Mouse (Mus musculus): ENCODE data around the gene Kbtbd13. TPM values are rescaled to one million over a fixed set of nuclear protein-coding genes. Genes with fewer than 3 reads are reported as not detected.

Kbtbd13 gene
- total and polyA plus RNA-seq, 3 experiments, result not detected

DNA sequence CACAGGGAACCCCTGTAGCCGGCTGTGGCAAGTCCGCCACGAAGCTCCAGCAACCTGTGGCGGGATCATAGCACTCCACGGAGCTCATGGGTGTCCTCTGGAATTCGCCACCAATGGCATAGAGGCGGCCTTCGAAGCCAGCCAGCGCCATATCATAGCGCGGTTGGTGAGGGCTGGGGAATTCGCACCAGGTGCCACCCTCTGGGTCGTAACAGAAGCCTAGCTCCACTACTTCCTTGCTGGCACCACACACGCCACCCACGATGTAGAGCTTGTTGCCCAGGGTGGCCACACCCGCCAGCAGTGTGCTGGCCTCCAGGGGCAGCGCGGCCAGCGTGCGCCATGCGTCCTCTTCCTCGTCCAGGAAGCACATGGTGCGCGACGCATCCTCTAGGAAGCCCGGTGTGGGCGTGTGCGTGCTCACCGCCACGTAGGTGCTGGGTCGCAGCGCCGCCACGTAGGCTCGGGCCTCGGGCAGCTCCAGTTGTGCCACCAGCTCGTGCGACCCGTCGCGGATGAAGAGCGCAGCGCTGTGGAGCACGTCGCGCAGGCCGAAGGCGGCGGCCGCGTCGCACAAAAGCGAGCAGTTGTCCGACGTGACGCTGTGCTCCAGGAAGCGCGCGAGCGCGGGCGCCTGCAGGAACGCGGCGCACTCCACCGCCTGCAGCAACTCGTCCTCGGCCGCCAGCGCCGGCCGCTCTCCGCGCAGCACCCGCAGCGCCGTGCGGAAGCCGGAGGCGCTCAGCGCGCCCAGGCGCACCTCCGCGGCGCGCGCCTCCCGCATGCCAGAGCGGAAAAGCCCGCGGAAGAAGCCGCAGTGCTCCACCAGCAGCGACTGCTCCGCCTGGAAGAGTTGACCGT lies 470 bp downstream of the Kbtbd13 start:
- H3K79me2 ChIP-seq (ENCODE audit: control insufficient read depth, insufficient read depth, low read length, poor library complexity), result no peaks in the 10 kb centered on the region
- no peaks in the 10 kb centered on the region for H3K9me3 ChIP-seq (replicated peaks; ENCODE audit: insufficient read depth, low read length)
- H3K27me3 ChIP-seq (ENCODE audit: control insufficient read depth in 1 of 2, insufficient read depth in 2 of 2, low read length in 2 of 2), result no peaks in the 10 kb centered on the region
- TF ChIP-seq KAT2A (conservative IDR thresholded peaks at IDR 0.05; ENCODE audit: low read depth, low read length), result no peak
- no peak for TF ChIP-seq MAFK (IDR thresholded peaks at IDR 0.05; ENCODE audit: borderline replicate concordance, low read depth, low read length)
- TF ChIP-seq MAX (IDR thresholded peaks at IDR 0.05; ENCODE audit: low read length), result no peak
- TF ChIP-seq POLR2AphosphoS2 (IDR thresholded peaks at IDR 0.05; ENCODE audit: low read length), result no peak
- TF ChIP-seq SMC3 (IDR thresholded peaks at IDR 0.05; ENCODE audit: low read depth, low read length), result no peak
- TF ChIP-seq TBP (IDR thresholded peaks at IDR 0.05; ENCODE audit: low read depth, low read length), result no peak
- TF ChIP-seq JUND (IDR thresholded peaks at IDR 0.05; ENCODE audit: low read depth, low read length), result no peak
- TF ChIP-seq GATA1 (IDR thresholded peaks at IDR 0.05; ENCODE audit: low read depth, low read length), result no peak
- TF ChIP-seq NRF1 (IDR thresholded peaks at IDR 0.05; ENCODE audit: insufficient read depth, low read depth, low read length, poor library complexity, severe bottlenecking), result no peak
- no peak for TF ChIP-seq RCOR1 (IDR thresholded peaks at IDR 0.05; ENCODE audit: low read depth, low read length)
- TF ChIP-seq CTCF (IDR thresholded peaks at IDR 0.05 in 2 of 3, conservative IDR thresholded peaks at IDR 0.05 in 1 of 3; ENCODE audit: control insufficient read depth in 1 of 3, insufficient read depth in 1 of 3, low read depth in 2 of 3, low read length in 3 of 3, poor library complexity in 1 of 3, severe bottlenecking in 1 of 3), result no peak
- TF ChIP-seq RAD21 (IDR thresholded peaks at IDR 0.05; ENCODE audit: low read depth, low read length), result no peak
- TF ChIP-seq MYC (IDR thresholded peaks at IDR 0.05; ENCODE audit: low read depth, low read length), result no peak
- TF ChIP-seq NELFE (IDR thresholded peaks at IDR 0.05; ENCODE audit: low read depth, low read length), result no peak
- TF ChIP-seq MEF2A (IDR thresholded peaks at IDR 0.05; ENCODE audit: extremely low read depth, insufficient replicate concordance, low read depth, low read length, poor library complexity, severe bottlenecking), result no peak
- no peak for TF ChIP-seq GABPA (IDR thresholded peaks at IDR 0.05; ENCODE audit: low read depth, low read length)
- TF ChIP-seq ZKSCAN1 (IDR thresholded peaks at IDR 0.05; ENCODE audit: low read depth, low read length), result no peak
- TF ChIP-seq ELF1 (IDR thresholded peaks at IDR 0.05; ENCODE audit: low read depth, low read length), result no peak
- no peak for TF ChIP-seq USF2 (IDR thresholded peaks at IDR 0.05; ENCODE audit: borderline replicate concordance in 1 of 2, insufficient read depth in 1 of 2, low read depth in 1 of 2, low read length in 2 of 2)
- no peak for TF ChIP-seq ZC3H11A (IDR thresholded peaks at IDR 0.05; ENCODE audit: low read depth, low read length)
- no peak overlapping the region for H3K9ac ChIP-seq (ENCODE audit: control insufficient read depth, low read depth, low read length, poor library complexity, severe bottlenecking)
- no peaks in the 10 kb centered on the region for H3K4me1 ChIP-seq (ENCODE audit: control insufficient read depth in 1 of 2, insufficient read depth in 2 of 2, low read length in 2 of 2)
- no peak for DNase-seq (ENCODE audit: low read depth, low spot score)
- H3K4me3 ChIP-seq (ENCODE audit: control insufficient read depth in 1 of 2, insufficient read depth in 1 of 2, low read depth in 2 of 2, low read length in 2 of 2), result no peak overlapping the region
- no peaks in the 10 kb centered on the region for H3K36me3 ChIP-seq (ENCODE audit: control insufficient read depth in 1 of 2, insufficient read depth in 2 of 2, low read length in 2 of 2)
- no peak overlapping the region for H3K27ac ChIP-seq (ENCODE audit: control insufficient read depth, low read depth, low read length)

All from MEL (cell line).